Mouse (Mus musculus) c-Kit-positive CD71-positive TER-119-positive erythroid progenitor cells, embryonic 14.5 days (primary cell): ENCODE measurements around the gene Slc8a3.

ENCODE experiments used
- DNase-seq: peaks from one replicate; pipeline ENCODE4 v3.0.0-alpha.2; 2013; ENCODE audit warnings: low spot score

Slc8a3 gene

DNA sequence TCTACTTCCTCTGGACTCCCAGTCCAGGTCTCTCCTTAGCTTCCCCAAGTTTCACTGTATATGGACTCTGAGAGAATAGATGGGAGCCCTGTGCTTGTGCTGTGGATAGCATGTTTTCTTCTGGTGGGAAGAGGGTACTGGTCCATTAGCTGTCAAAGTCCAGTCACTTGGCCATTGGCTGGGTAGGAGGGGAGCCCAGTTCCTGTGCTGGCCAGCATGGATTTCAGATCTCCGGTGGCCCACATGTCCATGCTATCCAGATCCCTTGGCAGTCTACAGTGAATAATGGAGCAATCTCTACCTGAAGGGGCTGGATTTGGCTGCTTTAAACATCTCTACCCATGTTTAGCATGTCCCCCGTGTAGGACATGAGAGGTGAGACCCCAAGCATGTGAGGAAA, 148.0 kb downstream of the Slc8a3 start:
- no peak for DNase-seq

DNA sequence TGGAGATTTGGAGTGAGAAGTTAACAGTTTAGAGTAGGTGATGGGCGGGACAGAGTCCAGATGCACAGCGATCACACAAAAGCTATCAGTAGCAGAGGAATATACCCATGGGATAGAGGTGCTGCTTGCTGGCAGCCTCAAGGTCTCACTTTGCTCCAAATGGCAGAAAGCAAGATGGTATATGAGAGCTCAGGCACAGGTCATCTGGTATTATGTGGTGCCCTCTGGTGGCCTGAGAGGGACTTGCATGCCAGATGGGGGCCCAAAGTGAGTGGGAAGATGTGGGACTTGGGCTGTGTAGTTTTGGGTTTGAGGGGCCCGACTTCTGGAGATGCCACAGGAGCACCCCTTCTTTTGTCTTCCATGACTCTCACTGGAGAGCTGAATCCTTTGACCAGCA, 150.9 kb downstream of the Slc8a3 start:
- DNase-seq: peak; percentile 24

DNA sequence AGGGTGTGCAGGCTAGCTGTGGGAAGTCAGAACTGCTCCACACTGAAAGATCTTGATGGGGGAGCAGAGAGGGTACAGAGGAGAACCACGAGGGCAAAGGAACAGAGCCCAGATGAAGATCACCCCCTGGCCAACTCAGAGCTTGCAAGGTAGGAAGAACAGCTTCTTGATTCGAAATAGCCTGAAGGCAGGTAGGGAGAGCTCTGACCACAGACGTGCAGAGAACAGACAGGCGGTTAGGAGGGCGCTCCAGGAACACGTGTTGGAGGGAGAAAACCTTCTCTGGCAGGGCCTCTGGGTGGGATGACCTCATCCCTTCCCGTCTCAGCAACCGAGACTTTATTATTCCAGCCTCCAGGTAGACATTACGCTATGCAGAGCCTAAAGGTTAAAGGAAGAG, 157.7 kb downstream of the Slc8a3 start:
- no peak for DNase-seq

DNA sequence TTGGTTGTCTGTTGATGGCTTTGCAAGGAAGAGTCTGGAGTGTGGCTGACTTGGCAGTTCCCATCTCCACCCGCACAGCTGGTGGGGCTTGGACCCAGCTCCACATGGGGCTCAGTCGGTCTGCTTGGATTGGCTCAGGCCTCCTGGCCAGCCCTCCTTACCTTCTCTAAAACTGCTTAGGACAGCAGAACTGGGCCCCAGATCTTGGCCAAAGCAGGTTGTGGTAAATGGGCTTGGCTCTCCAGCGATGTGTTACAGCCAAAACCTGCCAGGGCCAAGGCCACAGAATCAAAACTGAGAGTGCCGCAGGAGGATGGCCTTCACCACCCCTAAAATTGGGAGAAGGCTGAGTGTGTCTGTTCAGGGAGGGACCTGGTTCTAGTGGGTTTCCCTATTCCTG, 159.1 kb downstream of the Slc8a3 start:
- DNase-seq: no peak

DNA sequence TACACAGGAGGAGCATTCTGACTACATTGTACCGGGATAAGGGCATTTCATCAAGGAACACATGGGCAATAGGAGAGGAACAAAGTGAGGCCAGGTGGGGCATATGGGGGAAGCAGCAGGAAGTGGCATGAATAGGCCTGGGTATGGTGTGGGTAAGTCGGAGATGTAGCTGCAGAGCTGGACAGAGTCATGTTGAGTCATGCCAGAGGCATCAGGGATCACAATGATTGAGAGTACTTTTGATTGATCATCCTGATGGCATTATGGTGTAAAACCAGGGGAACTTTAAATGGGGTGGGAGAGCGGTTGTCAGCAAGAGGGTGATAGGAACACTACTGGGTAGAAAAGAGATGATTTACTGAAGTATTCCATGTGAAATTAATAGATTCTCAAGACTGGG, 160.0 kb downstream of the Slc8a3 start:
- no peak for DNase-seq

DNA sequence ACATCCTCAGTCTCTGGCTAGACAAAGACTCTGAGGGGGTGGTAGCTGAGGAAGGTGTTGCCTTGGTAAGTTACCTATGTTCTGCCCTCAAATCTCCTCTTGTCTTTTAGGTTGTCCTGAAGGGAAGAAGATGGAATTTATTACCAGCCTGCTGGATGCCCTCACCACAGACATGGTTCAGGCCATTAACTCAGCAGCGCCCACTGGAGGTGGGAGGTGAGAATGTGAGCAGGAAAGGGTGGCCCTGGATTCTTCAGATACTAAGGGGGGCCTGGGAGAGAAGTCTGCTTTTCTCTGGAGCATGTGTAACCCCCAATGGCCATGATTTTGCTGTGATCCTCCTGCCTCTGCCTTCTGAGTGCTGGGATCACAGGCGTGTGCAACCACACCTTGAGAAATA, 162.9 kb downstream of the Slc8a3 start:
- no peak for DNase-seq

DNA sequence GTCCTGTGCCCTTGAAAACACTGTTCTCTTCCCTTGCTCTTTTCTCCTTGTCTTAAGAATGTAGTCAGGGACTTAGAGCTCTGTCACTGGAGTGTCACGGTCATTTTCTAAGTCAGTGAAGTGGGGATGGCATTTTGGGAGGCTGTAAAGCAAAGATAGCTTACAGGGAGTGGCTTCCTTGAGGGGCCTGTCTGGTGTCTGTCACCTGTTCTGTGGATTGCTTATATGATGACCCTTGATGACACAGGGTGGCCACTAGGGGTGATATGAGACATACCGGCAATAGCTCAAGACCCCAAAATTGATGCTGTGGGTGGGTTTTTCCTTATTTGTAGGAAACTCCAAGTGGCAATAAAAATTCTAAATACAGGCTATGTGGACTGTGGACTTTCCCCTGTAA, 164.5 kb downstream of the Slc8a3 start:
- no peak for DNase-seq

DNA sequence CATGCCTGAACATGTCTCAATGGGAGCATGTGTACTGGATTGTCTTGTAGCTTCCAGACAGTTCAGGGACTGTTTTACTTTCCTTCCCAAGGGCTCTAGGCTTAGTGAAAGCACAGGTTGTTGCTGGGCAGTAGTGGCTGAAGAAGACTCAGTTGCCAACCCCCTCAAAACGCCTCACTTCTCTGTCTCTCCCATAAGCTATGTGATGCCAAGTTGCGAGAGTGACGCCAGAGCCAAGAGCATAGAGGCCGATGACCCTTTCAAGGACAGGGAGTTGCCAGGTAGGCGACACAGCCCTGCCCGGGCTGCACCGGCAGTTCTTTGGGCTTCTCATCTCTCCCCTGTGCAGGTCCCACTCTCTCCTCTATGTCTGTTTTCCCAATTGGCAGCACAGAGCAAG, 164.9 kb downstream of the Slc8a3 start:
- no peak for DNase-seq

DNA sequence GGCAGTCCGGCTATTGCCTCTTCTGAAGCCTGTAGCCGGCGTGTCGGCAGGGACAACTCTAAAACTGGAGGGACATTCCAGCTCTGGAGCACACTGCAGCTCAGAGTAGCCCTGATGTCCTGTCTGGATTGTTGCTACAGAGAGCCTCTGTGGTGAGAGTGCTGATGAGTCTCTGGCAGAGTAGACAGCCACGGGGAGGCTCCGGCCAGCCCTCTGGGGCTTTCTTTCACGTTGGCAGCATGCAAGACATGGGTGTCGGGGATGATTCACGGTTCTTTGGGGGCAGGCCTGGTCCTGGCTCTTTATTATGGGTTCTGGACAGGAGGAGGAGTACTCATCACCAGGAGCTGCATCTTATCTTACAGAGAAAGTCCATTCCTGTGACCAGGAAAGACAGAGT, 165.8 kb downstream of the Slc8a3 start:
- DNase-seq: no peak

DNA sequence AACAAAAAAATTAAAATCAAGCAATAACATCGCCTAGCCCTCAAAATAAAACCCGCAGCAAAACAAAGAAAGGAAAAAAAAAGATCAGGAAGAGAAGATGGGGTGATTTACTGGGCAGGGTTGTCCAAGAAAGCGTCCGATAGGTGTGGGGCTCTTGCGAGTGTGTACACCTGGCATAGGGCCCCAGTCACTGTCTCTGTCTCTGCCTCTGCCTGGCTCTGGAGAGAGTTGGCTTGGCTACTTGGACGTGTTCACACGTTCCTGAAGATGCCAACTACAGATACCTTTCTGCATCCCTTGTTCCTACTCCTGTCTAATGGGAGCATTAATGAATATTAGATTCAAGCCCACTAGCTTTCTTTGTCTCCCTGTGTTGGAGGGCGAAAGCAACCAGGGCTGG, 166.4 kb downstream of the Slc8a3 start:
- DNase-seq: no peak

DNA sequence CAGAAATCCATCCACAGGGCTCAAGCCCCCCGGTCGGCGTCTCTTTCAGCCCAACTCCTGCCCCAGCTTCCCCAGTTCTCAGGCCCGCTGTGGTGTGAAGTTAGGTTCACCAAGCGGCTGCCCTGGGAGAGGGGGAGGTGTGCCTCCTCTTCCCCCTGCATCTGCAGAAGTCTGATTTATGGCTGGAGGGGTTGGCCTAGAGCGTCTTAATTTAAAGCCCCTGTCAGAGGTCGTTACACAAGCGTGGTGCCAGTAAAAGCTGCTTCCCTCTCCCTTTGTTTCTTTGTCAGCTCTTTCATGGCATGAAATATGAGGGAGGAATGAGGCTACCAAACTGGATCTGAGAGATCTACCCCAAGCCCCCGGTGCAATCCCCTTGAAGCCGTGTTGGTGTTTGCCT, 166.9 kb downstream of the Slc8a3 start:
- DNase-seq: no peak

DNA sequence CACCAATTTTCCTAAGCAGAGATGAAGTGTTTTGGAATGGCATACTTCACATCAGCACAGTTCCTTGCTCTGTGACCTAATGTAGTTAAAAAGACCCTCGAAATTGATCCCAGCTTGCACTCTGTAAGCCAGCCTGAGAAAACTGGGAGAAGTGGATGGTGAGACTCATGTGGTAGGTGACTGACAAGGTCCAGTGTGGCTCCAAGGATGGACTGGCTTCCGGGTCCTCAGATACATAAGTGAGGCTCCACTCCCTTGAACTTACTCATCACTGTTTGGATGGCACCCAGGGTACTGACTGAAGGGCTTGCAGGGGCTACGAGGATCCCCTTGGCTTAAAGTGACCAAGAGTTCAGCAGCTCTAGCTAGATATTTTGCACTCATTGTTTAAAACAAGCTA, 169.4 kb downstream of the Slc8a3 start:
- no peak for DNase-seq

DNA sequence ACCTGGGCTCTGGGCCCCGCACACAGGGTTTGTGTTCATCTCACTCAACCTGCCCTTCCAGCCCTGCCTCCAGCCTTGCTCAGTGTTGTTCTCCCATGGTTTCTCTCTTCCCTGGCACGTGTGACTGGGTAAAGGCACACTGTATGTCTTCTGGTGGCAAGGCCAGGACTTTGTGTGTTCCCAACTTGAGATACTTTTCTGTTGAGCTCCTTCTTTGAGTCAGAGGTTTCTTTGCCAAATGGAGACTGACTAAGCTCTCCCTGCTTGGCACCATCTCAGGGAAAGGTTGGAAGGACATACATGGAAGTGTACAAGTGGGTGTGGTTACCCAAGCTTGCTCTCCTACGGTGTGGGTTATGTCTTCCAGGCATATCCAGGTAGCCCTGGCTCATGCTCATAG, 169.8 kb downstream of the Slc8a3 start:
- no peak for DNase-seq

DNA sequence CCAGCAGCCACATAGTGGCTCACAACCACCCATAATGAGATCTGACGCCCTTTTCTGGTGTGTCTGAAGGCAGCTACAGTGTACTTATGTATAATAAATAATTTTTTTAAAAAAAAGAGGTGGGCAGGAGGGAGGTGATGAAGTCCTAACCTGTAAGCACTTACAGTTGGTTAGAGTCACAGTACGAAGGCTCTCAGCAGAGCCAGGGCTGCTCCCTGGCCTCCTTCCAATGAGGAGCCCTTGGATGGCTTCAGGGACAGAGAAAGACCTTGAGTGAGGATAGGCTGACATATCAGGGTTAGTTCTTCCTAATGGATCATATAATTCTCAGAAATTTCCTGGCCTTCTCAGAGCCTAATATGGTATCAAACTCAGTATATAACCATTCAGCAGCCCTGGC, 171.7 kb downstream of the Slc8a3 start:
- DNase-seq: no peak

DNA sequence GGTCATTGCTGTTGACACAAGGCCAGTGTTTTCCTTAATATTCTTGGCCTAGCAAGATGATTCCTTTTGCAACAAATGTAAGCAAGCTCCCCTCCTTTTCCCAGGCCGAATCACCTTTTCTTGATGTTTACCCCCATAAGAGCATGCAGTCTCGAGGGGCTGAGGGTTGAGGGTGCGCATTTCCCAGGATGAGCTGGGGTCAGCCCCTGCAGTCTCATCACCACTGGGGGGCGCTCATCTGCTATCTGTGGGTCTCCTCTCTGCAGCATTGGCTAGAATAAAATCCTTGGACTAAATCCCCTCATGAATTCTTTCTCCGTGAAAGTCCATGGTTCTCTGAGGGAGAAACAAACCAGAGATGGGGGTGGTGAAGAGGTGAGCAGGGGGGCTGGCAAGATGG, 172.1 kb downstream of the Slc8a3 start:
- DNase-seq: peak; percentile 7

DNA sequence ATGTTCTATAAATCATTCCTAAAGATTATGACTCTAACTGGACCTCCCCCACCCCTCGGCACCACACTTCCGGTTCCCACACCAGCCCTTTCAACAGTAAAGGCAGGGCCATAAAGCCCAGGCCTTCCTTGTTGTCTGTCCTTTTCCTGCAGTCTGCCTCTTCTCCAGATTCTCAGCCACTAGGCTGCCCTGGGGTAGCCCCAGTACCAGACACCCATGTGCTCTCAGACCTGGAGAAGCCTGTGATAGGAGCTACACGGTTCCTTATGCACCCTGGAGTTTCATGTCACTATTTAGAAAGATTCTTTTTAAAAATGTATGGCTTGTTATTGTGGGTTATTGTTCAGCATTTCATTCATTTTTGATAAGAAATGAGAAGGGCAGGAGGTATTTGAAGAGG, 172.6 kb downstream of the Slc8a3 start:
- DNase-seq: no peak

DNA sequence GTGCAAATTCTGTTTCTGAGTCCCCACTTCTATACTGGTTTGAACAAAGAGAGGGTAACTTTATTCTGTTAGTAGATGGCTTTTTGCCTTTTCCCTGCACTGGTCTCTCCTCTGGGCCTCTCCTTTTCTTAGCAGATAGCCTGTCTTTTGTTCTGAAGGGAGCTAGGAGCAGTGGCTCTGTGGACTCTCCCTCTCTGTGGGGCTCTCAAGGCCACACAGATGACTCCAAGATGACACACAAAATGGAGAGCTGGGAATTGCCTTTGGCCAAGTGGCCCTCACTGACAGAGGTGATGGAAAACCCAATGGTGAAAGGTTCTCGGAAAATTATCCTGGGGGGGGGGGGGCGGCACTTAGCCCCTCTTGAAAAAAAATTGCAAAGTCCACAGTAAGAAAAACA, 173.0 kb downstream of the Slc8a3 start:
- DNase-seq: no peak

DNA sequence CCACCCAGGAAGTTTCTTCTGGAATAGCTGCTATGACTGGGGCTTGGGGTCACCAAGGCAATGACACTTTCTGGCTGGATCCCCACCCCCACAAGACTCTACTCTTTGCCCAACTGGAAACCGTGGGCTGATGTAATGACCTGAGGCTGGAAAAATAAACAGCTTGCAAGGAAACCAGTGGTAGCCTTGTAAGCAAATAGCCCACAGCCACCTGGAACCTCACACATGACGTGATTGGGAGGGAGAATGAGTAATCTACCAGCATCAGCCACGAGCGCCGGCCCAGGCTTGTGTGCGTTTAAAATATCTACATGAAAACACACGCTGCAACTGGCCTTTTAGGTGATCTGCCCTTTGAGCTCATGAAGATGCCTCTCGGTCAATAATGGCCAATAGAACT, 176.1 kb downstream of the Slc8a3 start:
- no peak for DNase-seq

DNA sequence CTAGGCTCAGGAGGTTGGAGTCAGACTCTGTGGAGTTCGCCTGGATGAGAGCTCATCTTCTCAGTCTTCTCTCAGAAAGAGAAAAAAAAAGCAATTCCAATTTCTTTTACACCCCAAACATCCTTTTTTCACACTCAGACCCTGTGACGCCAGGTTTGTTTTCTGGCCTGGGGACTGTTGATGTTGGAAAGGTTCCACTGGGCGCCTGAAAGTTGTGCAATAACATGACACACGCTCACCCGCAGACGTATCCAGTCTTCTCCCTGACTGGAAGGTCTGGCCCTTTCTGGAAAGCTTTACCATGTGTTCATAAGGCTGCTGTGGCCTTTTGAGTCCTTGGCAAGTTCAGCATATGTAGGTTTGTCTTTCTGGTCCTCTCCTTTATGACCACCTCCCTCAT, 177.3 kb downstream of the Slc8a3 start:
- DNase-seq: no peak

DNA sequence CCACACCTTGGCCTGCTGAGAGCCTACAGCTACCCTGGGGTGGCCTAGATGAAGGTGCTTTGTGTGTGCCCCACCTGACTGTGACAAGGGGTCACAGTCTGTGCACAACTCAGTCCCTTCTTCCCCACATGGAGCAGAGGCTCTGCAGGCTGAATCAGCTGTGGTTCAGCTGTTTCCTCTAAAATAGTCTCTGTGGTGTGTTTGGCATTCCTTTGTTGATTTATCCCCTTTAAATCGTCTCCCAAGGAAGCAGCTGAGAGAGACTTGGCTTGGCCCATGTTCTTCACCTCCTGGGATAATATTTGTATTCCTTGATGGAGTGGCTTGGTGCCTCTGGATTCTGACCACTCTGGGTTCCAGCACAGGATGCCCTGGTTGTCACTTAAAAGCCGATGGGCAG, 180.9 kb downstream of the Slc8a3 start:
- DNase-seq: no peak

DNA sequence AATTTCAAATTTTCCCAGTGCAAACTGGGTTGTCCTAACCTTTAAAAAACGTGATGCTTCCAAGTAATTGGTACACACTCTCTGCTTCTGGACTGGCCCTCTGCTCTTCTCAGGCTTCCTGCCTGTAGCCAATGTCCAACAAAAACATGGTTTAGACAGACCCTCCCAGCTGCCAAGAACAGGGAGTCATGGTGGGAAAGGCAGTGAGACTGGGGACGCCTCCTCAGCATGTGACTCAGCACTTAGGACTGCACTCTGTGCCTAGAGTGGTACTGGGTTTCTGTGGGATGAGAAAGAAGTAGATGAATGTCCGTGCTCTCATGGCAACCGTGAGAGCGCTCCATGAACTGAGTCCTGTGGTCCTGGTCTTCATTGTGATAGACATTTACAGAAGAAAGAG, 182.1 kb downstream of the Slc8a3 start:
- no peak for DNase-seq

DNA sequence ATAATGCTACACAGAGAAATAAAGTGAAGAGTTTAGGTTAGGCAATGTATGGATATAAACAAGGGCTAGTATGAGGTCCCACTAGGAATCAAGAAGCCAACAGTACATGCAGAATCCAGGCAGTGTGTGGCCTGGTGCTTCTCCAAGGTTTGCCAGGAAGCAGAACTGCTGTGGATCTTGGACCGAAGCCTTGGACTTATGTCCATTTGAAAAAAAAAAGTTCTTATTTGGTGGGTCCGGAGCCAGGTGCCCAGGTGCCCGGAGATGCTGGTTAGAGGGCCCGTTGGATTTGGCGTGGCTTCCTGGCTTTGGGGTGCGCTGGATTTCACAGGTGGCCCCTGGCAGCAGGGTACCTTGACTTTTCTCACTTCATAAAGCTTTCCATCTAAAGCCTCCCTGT, 185.0 kb downstream of the Slc8a3 start:
- no peak for DNase-seq
